Mouse (Mus musculus) midbrain, embryonic 11.5 days (tissue): ENCODE data around the gene Gsdma. TPM values are rescaled to one million over a fixed set of nuclear protein-coding genes. Genes with fewer than 3 reads are reported as not detected.

Experiments
- ATAC-seq: fragments of 200-750 bp; cut with Nextera tagmentation; 2 replicates; pipeline ENCODE4 v1.8.0; 2017; ENCODE audit warnings: moderate TSS enrichment, moderate library complexity; ENCODE audit not compliant: low FRiP score
- DNase-seq: peaks from one replicate; pipeline ENCODE4 v3.0.0; 2015; ENCODE audit warnings: low spot score; ENCODE audit errors: missing footprints
- H3K27ac ChIP-seq: fragments of 300-500 bp; sonication (generic); 2 replicates; pipeline ENCODE4 v1.5.1; 2014; ENCODE audit warnings: low read depth, low read length
- H3K27me3 ChIP-seq: fragments of 300-500 bp; sonication (generic); 2 replicates; pipeline ENCODE4 v1.6.1; 2014; ENCODE audit warnings: mild to moderate bottlenecking, low read length, moderate library complexity, mixed read lengths; ENCODE audit not compliant: control insufficient read depth, insufficient read depth
- H3K36me3 ChIP-seq: fragments of 300-500 bp; sonication (generic); 2 replicates; pipeline ENCODE4 v1.6.1; 2014; ENCODE audit warnings: mild to moderate bottlenecking, low read length, moderate library complexity, mixed read lengths; ENCODE audit not compliant: control insufficient read depth, insufficient read depth
- H3K4me1 ChIP-seq: fragments of 300-500 bp; sonication (generic); 2 replicates; pipeline ENCODE4 v1.6.1; 2014; ENCODE audit warnings: low read length; ENCODE audit not compliant: control insufficient read depth, insufficient read depth
- H3K4me2 ChIP-seq: fragments of 300-500 bp; sonication (generic); 2 replicates; pipeline ENCODE4 v1.6.1; 2014; ENCODE audit warnings: mild to moderate bottlenecking, moderate library complexity
- H3K4me3 ChIP-seq: fragments of 300-500 bp; sonication (generic); 2 replicates; pipeline ENCODE4 v1.5.1; 2014; ENCODE audit warnings: low read depth, low read length
- H3K9ac ChIP-seq: fragments of 300-500 bp; sonication (generic); 2 replicates; pipeline ENCODE4 v1.6.1; 2014; ENCODE audit warnings: low read length
- H3K9me3 ChIP-seq: fragments of 300-500 bp; sonication (generic); 2 replicates; pipeline ENCODE4 v1.6.1; 2016; ENCODE audit warnings: low read length; ENCODE audit not compliant: control insufficient read depth
- WGBS: fragments of 180-500 bp; shearing (Covaris S2); extraction: QIAGEN DNeasy Blood & Tissue Kit; methylation state at CpG from one replicate; pipeline ENCODE4 v1.1.7; 2014; 5-methylcytosine and 5-hydroxymethylcytosine counted together
- polyA plus RNA-seq: library from polyadenylated mRNA; unstranded; fragments of >200 nt; fragmentation: Nextera tagmentation; extraction: Ambion mirVana; gene quantifications from 2 replicates; pipeline ENCODE4 v1.2.1, GENCODE M21; 2014

Gsdma gene
- polyA plus RNA-seq, 1 experiment from 2014 or later, result not detected

DNA sequence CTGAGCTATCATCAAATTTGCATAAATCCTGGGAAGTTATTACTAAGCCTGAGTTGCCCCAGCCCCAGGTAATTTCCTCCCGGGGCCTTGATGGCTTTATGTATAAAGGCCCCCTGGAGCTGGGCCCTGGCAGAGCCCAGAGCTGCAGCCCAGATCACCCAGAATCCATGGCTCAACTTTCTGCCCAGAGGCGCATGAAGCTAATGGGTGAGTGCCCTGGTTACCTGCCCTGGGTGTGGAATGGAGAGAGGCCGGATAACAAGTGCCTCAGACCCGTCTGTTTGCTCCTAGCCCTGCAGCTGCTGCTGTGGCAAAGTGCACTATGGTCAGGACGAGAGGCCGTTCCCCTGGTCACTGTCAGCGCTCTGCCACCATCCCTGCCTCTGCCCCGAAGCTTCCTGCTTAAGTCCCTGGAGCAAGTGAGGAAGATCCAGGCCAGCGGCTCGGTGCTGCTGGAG is 37.1 kb downstream of the Gsdma start, which contains the start of gene Csf3:
Gene Csf3 (plus strand): TSS at position 51 of the 458 bp plus-strand sequence.
- Histone ChIP-seq H3K9ac (no peak within 1 kb of the TSS), H3K4me1 (no peaks in the 10 kb centered on the region)
- no peak for DNase-seq

DNA sequence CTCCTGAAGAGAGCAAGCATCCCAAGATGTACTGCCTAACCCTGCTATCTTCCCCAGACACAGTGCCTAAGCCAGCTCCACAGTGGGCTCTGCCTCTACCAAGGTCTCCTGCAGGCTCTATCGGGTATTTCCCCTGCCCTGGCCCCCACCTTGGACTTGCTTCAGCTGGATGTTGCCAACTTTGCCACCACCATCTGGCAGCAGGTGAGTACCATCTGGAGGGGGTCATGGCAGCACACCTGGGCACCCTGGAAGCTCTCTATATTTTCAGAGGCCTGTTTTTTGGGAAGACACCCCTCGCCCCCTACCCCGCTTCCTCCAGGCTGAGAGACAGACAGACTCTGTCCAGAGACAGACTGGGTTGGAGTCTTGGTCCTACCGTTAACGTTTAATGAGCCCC is 38.2 kb downstream of the Gsdma start:
- WGBS, result 74% methylated on average over 5 of the region's 5 CpGs
- ATAC-seq, result no peak

More for the DNA sequence above, 37.1 kb downstream of the Gsdma start, which contains the start of gene Csf3:
- Histone ChIP-seq H3K4me2 (no peak within 1 kb of the TSS), H3K27me3 (no peaks in the 10 kb centered on the region), H3K9me3 (no peaks in the 10 kb centered on the region), H3K27ac (no peak within 1 kb of the TSS), H3K36me3 (peaks cover 5% of the 10 kb centered on the region; the same call in 1 of the 2 replicates), H3K4me3 (no peak within 1 kb of the TSS)
- 38% methylated on average over 10 of the region's 10 CpGs for WGBS
- ATAC-seq, result no peak

DNA sequence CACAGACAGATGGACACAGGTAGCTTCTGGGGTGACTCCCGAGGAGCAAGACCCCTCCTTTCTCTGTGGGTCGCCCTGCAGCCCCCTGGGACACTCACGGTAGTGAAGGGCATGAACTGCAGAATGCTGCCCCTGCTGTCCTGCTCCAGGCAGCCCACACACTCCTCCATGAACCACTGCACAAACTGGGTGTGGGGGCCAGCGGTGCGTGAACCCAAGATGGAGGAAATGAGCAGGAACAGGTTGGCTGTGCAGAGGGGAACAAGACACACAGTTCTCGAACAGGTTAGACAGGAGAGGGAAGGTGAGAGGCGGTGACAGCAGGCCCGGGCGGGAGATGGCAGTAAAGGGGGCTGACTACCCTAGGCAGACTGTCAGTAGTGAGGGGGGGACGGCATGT is 40.9 kb downstream of the Gsdma start:
- Histone ChIP-seq H3K27ac (no peak overlapping the region), H3K9me3 (no peaks in the 10 kb centered on the region), H3K4me2 (no peak overlapping the region), H3K4me1 (no peaks in the 10 kb centered on the region), H3K4me3 (no peak overlapping the region), H3K36me3 (peaks cover 23% of the 10 kb centered on the region), H3K9ac (no peak overlapping the region), H3K27me3 (no peaks in the 10 kb centered on the region)
- ATAC-seq (no peak), DNase-seq (no peak)
- 95% methylated on average over 10 of the region's 10 CpGs for WGBS

More for the DNA sequence above, 38.2 kb downstream of the Gsdma start:
- no peaks in the 10 kb centered on the region for H3K27me3 ChIP-seq
- no peak overlapping the region for H3K4me3 ChIP-seq
- peaks cover 15% of the 10 kb centered on the region; the same call in 1 of the 2 replicates for H3K36me3 ChIP-seq
- H3K27ac ChIP-seq, result no peak overlapping the region
- no peaks in the 10 kb centered on the region for H3K9me3 ChIP-seq
- H3K4me1 ChIP-seq, result no peaks in the 10 kb centered on the region
- H3K4me2 ChIP-seq, result no peak overlapping the region
- no peak overlapping the region for H3K9ac ChIP-seq
- no peak for DNase-seq

DNA sequence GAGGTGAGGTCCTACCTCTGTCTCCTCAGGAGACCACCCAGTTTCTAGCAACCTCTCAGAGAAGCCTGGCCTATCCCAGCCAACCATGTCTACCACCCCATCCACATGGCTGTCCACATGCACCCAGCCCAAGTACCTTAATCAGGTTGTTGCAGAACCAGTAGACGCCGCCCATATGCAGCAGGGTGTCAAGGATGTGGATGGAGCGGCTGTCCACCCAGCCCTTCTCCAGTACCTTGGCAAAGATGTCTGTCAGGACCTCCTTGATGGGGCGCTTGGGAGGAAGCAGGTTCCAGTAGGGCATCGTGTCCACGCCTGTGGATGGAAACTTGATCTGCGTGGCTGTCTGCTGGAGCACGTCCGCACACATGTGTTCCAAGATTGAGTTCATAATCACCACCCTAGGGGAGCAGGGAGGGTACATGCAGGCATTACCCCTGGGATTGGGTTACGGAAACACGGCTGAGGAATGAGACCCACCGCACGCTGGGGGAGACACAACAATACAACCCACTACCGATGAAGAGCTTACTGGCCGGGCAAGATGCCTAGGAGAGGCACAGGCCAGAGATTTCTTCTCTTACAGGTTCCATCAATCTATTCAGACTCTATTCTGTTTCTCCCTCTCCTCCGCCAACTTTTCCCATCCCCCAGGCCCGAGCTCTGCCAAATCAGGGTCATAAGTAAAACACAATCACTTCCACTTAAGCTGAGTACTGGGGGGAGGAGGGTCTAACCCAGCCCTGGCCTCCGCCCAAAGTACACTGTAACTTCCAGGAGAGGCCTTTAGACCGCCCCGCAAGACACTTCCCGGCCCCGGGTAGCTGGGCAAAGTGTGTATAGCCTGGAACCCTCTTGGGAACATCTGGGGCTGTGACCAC is 43.5 kb downstream of the Gsdma start:
- H3K27me3 ChIP-seq, result no peaks in the 10 kb centered on the region
- H3K9ac ChIP-seq, result no peak overlapping the region
- DNase-seq (no peak), ATAC-seq (no peak)
- H3K36me3 ChIP-seq, result peaks cover 28% of the 10 kb centered on the region
- no peak overlapping the region for H3K4me2 ChIP-seq
- WGBS, result 91% methylated on average over 22 of the region's 22 CpGs
- H3K4me3 ChIP-seq, result no peak overlapping the region
- no peaks in the 10 kb centered on the region for H3K4me1 ChIP-seq
- no peaks in the 10 kb centered on the region for H3K9me3 ChIP-seq
- H3K27ac ChIP-seq, result no peak overlapping the region

DNA sequence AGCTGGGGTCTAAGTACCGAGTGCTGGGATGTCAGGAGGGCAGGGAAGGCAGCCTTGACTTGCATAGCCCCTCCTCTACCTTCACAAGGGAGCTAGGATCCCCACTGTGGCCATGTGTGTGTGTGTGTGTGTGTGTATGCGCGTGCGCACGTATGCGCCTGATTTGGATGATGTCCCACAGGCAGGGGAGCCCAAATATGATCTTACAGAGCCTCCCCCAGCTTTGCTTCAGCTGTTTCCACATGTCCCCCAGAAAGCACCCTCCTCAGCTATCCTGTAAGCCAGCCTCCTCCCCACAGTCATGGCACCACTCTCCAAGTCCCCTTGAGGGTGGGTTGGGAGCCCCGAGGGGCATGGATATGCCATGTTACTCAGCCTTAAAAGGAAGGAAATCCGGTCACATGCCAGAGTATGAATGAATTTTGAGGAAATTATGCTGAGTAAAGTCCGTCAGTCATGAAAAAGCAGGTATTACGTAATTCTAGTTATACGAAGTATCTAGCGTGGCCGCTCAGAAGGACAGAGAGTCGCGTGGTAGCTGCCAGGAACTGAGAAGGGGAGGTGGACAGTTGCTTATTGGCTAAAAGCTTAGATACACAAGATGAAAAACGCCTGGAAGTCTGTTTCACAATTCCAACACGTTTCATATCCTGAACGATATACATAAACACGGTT is 44.3 kb downstream of the Gsdma start:
- WGBS, result 94% methylated on average over 19 of the region's 19 CpGs
- no peak overlapping the region for H3K9ac ChIP-seq
- no peaks in the 10 kb centered on the region for H3K4me1 ChIP-seq
- H3K27me3 ChIP-seq, result no peaks in the 10 kb centered on the region
- no peak overlapping the region for H3K4me3 ChIP-seq
- ATAC-seq (no peak), DNase-seq (no peak)
- H3K4me2 ChIP-seq, result no peak overlapping the region
- H3K27ac ChIP-seq, result no peak overlapping the region
- peaks cover 30% of the 10 kb centered on the region for H3K36me3 ChIP-seq
- no peaks in the 10 kb centered on the region for H3K9me3 ChIP-seq

DNA sequence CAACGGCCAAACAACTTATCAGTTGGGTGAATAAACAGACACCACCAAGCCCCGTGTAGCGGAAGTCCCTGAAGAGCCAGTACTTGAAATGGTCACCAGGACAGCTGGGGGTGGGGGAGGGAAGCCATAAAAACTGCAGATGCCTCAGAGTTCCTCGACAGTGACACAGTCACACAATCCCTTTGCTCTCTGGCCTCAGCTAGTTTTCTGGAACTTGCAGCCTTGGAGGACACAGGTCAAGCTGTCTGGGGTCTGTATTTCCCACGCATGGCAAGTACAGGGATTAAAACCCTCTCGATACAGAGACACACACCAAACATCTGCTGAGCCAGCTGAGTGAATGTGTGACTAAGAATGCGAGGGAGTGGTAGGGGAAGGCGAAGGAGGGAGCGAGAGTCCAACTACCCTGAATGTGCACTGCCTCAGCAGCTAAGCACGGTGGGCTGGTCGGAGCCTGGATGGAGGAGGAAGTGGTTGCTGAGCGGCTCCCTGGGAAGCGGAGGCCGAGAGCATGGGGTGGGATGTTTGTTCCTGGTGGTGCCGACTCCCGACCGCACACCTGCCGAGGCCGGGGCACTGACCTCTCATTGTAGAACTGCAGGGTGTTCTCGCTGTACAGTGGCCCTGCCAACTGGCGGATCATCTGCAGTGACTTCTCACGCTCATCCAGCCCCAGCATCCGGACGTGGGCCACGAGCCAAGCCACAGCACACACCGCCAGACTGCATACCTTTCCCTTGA is 45.0 kb downstream of the Gsdma start:
- Histone ChIP-seq H3K27ac (no peak overlapping the region), H3K4me2 (no peak overlapping the region), H3K27me3 (no peaks in the 10 kb centered on the region), H3K9me3 (no peaks in the 10 kb centered on the region), H3K4me1 (no peaks in the 10 kb centered on the region), H3K9ac (no peak overlapping the region), H3K4me3 (no peak overlapping the region), H3K36me3 (peaks cover 30% of the 10 kb centered on the region)
- DNase-seq (no peak), ATAC-seq (no peak)
- 90% methylated on average over 26 of the region's 26 CpGs for WGBS

DNA sequence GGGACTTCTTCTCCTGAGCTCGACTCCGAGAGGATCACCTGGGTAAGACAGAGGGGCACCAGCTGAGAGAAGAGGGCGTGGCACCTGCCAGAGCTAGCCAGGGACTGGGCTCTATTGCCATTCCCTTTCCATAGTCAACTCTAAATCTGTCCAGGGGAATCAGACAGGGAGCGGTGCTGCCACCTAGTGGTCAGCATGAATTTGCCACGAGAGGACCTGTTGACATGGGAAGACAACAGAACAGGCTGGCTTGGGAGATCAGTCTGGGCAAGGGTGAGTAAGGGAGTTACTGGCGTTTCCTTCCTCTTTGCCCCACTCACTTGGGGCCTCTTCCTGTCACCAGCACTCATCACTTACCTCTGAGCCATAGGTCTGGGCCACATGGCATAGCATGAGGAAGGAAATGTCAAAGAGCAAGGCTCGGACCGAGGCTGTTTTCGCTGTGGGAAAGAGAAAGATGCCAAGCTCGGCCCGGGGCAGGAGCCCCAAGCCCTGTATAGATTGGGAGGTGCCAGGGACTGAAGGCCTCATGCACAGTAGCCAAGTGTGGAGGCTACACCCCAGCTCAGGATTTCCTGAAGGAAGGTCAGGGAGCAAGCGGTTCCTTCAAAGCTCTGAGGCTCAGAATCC is 46.4 kb downstream of the Gsdma start:
- ATAC-seq (peak; percentile 30; the same call in 1 of the 2 replicates), DNase-seq (peak; percentile 97)
- Histone ChIP-seq H3K27me3 (no peaks in the 10 kb centered on the region), H3K27ac (no peak overlapping the region), H3K9ac (no peak overlapping the region), H3K36me3 (peaks cover 36% of the 10 kb centered on the region), H3K4me2 (no peak overlapping the region), H3K4me3 (no peak overlapping the region), H3K4me1 (no peaks in the 10 kb centered on the region), H3K9me3 (no peaks in the 10 kb centered on the region)
- 55% methylated on average over 12 of the region's 12 CpGs for WGBS

DNA sequence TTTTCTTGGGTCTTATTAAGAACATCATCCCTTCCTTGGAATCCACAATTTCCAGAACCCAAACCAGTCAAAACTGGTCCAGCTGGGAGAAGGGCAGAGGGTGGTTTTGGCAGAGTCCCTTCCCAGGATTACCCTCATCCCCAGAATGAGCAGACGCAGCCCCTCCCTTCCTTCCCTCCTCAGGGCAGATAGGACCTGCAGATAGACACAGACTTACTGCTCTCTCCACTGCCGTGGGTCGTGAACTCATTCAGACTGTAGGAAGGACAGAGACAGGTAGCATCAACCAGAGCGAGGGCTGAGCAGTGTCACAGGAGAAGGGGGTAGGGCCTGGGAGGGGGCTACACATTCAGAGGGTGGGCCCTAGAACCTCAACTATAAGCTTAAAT is 46.9 kb downstream of the Gsdma start:
- Histone ChIP-seq H3K4me1 (no peaks in the 10 kb centered on the region), H3K27ac (no peak overlapping the region), H3K4me2 (no peak overlapping the region), H3K27me3 (no peaks in the 10 kb centered on the region), H3K9ac (no peak overlapping the region), H3K36me3 (peaks cover 33% of the 10 kb centered on the region), H3K4me3 (no peak overlapping the region), H3K9me3 (no peaks in the 10 kb centered on the region)
- 87% methylated on average over 4 of the region's 4 CpGs for WGBS
- no peak for DNase-seq
- no peak for ATAC-seq
